Mouse (Mus musculus) myocyte (in vitro differentiated cells): ENCODE results near the gene Hspa1l.

Experiments used
- E2F4 ChIP-seq: IDR thresholded peaks from one replicate; pipeline ENCODE4 v1.6.1; 2011; ENCODE audit warnings: mild to moderate bottlenecking, control low read depth, moderate library complexity; ENCODE audit not compliant: insufficient read depth
- MAX ChIP-seq: IDR thresholded peaks from one replicate; pipeline ENCODE4 v1.6.1; 2011; ENCODE audit warnings: low read depth, mild to moderate bottlenecking, control low read depth
- MYOD1 ChIP-seq, 3 experiments: IDR thresholded peaks; one replicate each; pipeline ENCODE4 v1.6.1; 2011; ENCODE audit warnings: control low read depth in 2 of 3, low read depth in 2 of 3, mild to moderate bottlenecking in 2 of 3, moderate library complexity in 1 of 3; ENCODE audit not compliant: insufficient read length in 2 of 3, control insufficient read depth in 1 of 3
- MYOG ChIP-seq, 3 experiments: IDR thresholded peaks; one replicate each; pipeline ENCODE4 v1.6.1; 2011; ENCODE audit warnings: control low read depth in 2 of 3, low read depth in 2 of 3, mild to moderate bottlenecking in 2 of 3; ENCODE audit not compliant: insufficient read length in 2 of 3, control insufficient read depth in 1 of 3, insufficient read depth in 1 of 3
- POLR2A ChIP-seq: IDR thresholded peaks from one replicate; pipeline ENCODE4 v1.6.1; 2011; ENCODE audit warnings: low read depth, mild to moderate bottlenecking, control low read depth, moderate library complexity; ENCODE audit not compliant: insufficient read length
- POLR2AphosphoS2 ChIP-seq: IDR thresholded peaks from one replicate; pipeline ENCODE4 v1.6.1; 2011; ENCODE audit warnings: low read depth, control low read depth; ENCODE audit not compliant: insufficient read length
- SRF ChIP-seq: IDR thresholded peaks from one replicate; pipeline ENCODE4 v1.6.1; 2011; ENCODE audit warnings: low read depth; ENCODE audit not compliant: control insufficient read depth, insufficient read length
- TCF12 ChIP-seq: IDR thresholded peaks from one replicate; pipeline ENCODE4 v1.6.1; 2011; ENCODE audit warnings: mild to moderate bottlenecking, control low read depth; ENCODE audit not compliant: poor library complexity, insufficient read depth, severe bottlenecking
- TCF3 ChIP-seq: IDR thresholded peaks from one replicate; pipeline ENCODE4 v1.6.1; 2011; ENCODE audit warnings: low read depth, control low read depth; ENCODE audit not compliant: insufficient read length
- USF1 ChIP-seq: IDR thresholded peaks from one replicate; pipeline ENCODE4 v1.6.1; 2011; ENCODE audit warnings: low read depth, mild to moderate bottlenecking, control low read depth, moderate library complexity

DNA sequence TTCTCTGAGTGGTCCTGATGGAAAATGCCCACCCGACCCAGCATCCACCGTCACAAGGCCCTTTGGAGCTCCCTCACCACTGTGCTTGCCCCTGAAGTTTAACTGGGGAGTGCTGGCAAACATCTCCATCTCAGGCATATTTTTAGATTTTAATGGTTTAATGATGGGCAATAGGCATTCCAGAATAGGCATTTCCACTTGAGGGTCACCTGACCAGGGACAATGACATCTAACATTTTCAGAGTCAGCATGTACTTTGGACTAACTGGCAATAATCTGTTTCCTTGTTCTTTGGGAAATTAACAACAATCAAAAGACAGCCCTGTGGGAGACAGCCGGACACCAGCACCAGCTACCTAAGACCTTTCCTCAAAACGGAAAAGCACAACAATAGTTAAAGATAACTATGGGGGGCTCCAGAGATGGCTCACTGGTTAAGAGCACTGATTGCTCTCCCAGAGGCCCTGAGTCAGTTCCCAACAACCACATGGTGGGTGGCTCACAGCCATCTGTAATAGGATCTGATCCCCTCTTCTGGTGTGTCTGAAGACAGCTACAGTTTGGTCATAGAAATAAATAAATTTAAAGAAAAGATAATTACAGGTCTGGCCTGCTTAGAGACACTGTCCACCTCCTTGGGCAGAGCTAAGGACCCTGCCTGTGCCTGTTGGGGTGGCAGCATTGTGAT, 29.2 kb upstream of the Hspa1l start:
- TF ChIP-seq MAX (no peak), TCF3 (no peak), TCF12 (no peak), POLR2A (no peak), E2F4 (no peak), MYOG (IDR thresholded peaks at IDR 0.05; ENCODE audit: control insufficient read depth in 1 of 3, insufficient read depth in 1 of 3, insufficient read length in 2 of 3, low read depth in 2 of 3) (no peak), SRF (no peak), POLR2AphosphoS2 (no peak), MYOD1 (IDR thresholded peaks at IDR 0.05; ENCODE audit: control insufficient read depth in 1 of 3, insufficient read length in 2 of 3, low read depth in 2 of 3) (no peak), USF1 (no peak)
